Mouse (Mus musculus) left cerebral cortex, adult 9 months (tissue): ENCODE results near the gene Calml4.
A peak's percentile ranks its signal among the peaks of the same experiment; 100 is the strongest.
"Not testable (repeated sequence)": the region's sequence is repeated elsewhere in the genome, so short reads cannot be mapped to it uniquely, and the experiment has no call there.

Experiments used
- DNase-seq, 2 experiments: peaks; one replicate each; pipeline ENCODE4 v3.0.0; 2022; ENCODE audit warnings: low spot score in 2 of 2

The Calml4 gene

GRCm38 (mm10) chr9:62857719-62858261, at the start of gene Calml4:
TSS of gene Calml4 (plus strand) at chr9:62858080.
- DNase-seq, result no peak

GRCm38 (mm10) chr9:62810095-62810494, 47.8 kb upstream of the Calml4 start:
- DNase-seq, result no peak

GRCm38 (mm10) chr9:62810543-62811515, 47.1 kb upstream of the Calml4 start:
- peak in 1 of 2 experiments; percentile 52 for DNase-seq

- DNase-seq, result peak; percentile 79 to 89
Observed at GRCm38 (mm10) chr9:62811516-62812121, 46.3 kb upstream of the Calml4 start, which contains the start of gene Fem1b. TSS of gene Fem1b (minus strand) at chr9:62811934.

- DNase-seq, result no peak
Observed at GRCm38 (mm10) chr9:62812216-62813049, 45.4 kb upstream of the Calml4 start.

- no peak for DNase-seq
Observed at GRCm38 (mm10) chr9:62814751-62815150, 43.1 kb upstream of the Calml4 start.

GRCm38 (mm10) chr9:62816323-62817098, 41.4 kb upstream of the Calml4 start:
- DNase-seq, result no peak

- peak in 1 of 2 experiments; percentile 57 for DNase-seq
Observed at GRCm38 (mm10) chr9:62817099-62817571, 40.7 kb upstream of the Calml4 start.

GRCm38 (mm10) chr9:62817828-62818614, 39.9 kb upstream of the Calml4 start:
- no peak for DNase-seq

GRCm38 (mm10) chr9:62819494-62819893, 38.4 kb upstream of the Calml4 start:
- DNase-seq, result no peak

- not testable (repeated sequence) for DNase-seq
Observed at GRCm38 (mm10) chr9:62819910-62820309, 38.0 kb upstream of the Calml4 start.

- no peak for DNase-seq
Observed at GRCm38 (mm10) chr9:62820829-62821228, 37.1 kb upstream of the Calml4 start.

GRCm38 (mm10) chr9:62821811-62822210, 36.1 kb upstream of the Calml4 start:
- DNase-seq, result no peak

GRCm38 (mm10) chr9:62825791-62826393, 32.0 kb upstream of the Calml4 start:
- DNase-seq, result no peak

- no peak for DNase-seq
Observed at GRCm38 (mm10) chr9:62826456-62826855, 31.4 kb upstream of the Calml4 start.

- peak in 1 of 2 experiments; percentile 45 for DNase-seq
Observed at GRCm38 (mm10) chr9:62827939-62828652, 29.8 kb upstream of the Calml4 start.

- peak; percentile 89 to 95 for DNase-seq
Observed at GRCm38 (mm10) chr9:62828662-62829086, 29.2 kb upstream of the Calml4 start.

- DNase-seq, result no peak
Observed at GRCm38 (mm10) chr9:62829877-62830276, 28.0 kb upstream of the Calml4 start.

- DNase-seq, result no peak
Observed at GRCm38 (mm10) chr9:62834906-62835305, 23.0 kb upstream of the Calml4 start.
